Mouse (Mus musculus) adrenal gland, adult 18-20 months (tissue): Measurements from ENCODE around the gene Ubash3b. TPM values are rescaled to one million over a fixed set of nuclear protein-coding genes. Genes with fewer than 3 reads are reported as not detected.

Experiments
- DNase-seq, 2 experiments: peaks; one replicate each; pipeline ENCODE4 v3.0.0; 2021 to 2022; ENCODE audit warnings: low spot score in 2 of 2
- total RNA-seq, 2 experiments: library from RNA; stranded (reverse); gene quantifications; 1 replicate in 1 of 2; 2 replicates in 1 of 2; pipeline ENCODE4 v1.2.3; 2021

Gene Ubash3b
- total RNA-seq, 2 experiments from 2014 or later, result 2.0 to 2.7 TPM

DNA sequence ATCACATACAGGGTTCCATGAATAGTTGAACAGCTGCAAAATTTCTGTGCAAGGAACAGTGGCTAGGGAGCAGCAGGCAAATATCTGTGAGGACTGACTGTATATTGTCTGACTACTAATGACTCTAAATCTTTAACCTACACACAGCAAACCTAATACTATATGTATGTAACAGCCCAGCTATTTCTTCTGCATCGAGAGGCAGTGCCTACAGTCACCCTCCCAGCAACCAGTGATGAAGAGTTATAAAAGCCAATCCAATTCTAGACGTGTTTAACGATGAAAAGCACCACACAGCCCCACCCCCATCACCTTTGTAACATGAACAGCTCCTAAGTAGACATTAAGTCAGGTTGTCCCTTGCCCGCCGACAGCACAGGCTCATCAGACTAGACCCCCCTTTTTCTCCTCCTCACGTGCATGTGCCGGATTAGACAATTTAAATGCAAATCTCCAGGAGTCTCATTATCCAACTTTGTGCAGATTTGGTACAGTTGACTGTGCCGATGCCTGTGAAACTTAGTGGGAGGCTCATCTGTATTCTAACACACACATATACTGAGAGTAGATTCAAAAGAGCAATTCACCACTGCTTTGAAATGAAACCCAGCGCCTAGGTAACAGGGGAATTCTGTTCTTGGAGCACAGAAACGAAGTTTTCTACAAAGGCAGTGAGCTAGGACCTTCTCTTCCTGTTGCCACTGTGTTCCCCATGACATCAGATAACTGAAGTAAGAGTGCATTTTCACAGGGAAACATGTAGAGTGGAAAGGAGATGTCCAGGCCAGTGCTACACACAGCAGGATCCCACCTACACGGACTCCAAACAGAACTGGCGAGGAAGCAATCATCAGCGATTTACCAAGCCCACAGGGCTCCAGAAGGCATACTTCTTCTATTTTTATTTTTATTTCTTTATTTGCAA is 149.7 kb downstream of the Ubash3b start:
- no peak for DNase-seq

DNA sequence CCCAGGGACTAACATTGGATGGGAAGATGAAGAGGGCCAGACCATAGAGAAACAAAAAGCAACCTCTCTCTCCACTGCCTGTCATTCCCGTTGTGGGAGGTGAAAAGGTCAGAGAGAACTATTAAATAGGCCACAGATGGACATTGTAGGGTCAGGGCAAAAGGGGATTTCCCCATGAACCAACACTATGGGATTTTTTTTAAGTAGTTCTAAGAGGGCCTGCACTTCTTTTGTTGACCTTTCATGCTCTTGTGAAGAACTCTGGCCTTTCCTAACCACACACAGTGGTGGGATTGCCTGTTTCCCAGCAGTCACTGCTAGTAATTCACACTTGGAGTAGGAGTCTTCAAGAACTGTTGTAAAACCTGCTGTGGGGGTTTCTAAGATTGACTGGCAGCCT is 153.7 kb downstream of the Ubash3b start:
- no peak for DNase-seq

DNA sequence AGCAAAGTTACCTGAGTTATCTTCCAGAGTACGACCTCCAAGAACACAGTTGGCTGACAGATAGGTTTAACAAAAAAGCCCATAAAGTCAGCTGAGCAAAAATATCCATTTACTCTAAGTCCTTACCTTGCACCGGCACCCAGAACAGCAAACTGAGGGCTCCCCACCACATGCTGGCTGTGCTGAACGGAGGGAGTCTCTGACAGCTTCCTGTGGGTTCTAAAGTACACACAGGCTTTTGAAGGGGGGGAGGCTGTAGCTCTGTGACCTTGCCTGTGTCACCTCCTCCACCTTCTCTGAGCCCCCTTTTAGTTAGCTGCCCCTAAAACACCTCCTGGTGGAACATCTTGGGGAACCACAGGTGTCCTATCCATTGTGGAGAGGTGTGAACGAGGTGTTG is 157.1 kb downstream of the Ubash3b start, which contains the start of gene Crtam:
TSS of gene Crtam (minus strand) at position 214 of the 400 bp plus-strand sequence.
- DNase-seq, result no peak

GRCm38 (mm10) chr9:40997116-40997779 is 164.2 kb downstream of the Ubash3b start:
- DNase-seq, result no peak

- no peak for DNase-seq
Measured at GRCm38 (mm10) chr9:40994075-40994474, 167.4 kb downstream of the Ubash3b start.

- DNase-seq, result no peak
Measured at GRCm38 (mm10) chr9:40991511-40991910, 170.0 kb downstream of the Ubash3b start.

- peak; percentile 30 to 44 for DNase-seq
Measured at GRCm38 (mm10) chr9:40989940-40990588, 171.4 kb downstream of the Ubash3b start.

- no peak for DNase-seq
Measured at GRCm38 (mm10) chr9:40984313-40984712, 177.2 kb downstream of the Ubash3b start.

DNA sequence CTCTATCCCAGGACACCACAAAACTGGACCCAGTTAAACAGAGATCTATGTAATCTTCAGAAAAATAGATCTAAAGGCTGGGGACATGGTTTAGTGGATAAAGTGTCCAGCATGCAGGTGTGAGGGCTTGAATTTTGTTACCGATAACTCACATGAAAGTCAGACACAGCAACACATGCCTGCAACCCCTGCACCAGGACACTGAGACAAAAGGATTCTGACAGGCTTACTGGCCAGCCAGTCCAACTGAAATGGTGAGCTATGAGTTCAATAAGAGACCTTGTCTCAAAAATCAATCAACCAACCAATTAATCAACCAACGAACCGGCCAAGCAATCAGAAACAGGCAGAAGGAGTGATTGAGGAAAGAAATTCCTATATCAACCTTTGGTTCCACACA is 177.7 kb downstream of the Ubash3b start:
- no peak for DNase-seq

DNA sequence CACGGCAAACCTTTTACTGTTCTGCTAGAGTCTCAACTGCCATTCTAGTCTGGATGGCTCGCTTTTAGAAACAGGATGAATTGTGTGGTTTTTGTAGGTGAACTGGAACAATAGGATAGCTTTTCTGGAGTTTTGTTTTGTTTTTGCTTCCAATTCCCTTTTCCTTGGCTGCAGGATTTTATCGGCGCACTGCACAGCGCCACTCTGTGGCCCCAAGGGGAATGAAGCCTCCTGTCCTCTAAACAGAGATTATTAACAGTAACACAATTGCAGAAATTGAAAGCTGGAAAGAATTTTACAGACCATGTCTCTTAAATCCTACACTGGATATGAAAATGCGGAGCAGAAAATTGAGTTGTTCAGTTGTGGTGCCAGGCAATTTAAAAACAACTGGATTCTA is 179.0 kb downstream of the Ubash3b start:
- DNase-seq, result no peak

GRCm38 (mm10) chr9:40974042-40974801 is 187.3 kb downstream of the Ubash3b start:
- DNase-seq, result no peak

GRCm38 (mm10) chr9:40964418-40964714 is 197.1 kb downstream of the Ubash3b start:
- no peak for DNase-seq

DNA sequence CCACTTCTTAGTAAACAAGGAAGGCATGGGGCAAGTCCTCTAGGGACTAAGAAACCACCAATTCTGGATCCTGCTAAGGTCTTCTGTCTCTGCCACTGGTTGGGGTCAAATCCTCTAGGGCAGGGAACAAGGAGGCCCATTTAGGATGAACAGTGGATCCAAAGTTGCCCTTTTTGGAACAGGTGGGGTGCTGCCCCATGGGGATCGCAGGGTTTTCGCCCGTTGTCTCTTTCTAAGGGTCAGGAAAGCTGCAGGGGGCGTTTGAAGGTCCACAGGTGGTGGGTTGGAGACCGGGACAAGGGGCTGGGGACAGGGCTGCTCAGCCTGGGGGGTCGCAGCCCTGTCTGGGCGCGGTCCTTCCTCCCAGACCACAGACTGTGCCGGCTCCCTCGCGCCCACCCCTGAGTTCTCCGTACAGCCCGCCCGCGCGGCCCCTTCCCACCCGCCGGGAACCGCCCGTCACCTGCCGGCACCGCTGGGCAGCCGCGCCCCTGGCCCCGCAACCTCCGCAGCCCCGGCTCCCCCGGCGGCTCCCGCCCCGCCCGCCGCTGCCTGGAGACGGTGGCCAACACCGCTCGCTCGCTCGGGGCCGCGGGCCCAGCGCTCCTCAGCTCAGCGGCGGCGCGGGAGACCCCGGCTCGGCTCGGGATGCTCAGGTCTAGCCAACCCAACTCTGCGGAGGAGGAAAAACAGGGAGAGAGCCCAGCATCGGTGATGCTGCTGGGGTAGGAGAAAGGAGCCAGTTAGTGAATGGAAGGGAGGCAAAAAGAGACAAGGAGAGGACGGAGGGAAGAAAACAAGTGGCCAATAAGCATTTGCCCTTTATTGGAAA is 197.7 kb downstream of the Ubash3b start, which contains the start of gene Jhy:
TSS of gene Jhy (minus strand) at position 533 of the 832 bp plus-strand sequence.
- DNase-seq, result no peak

DNA sequence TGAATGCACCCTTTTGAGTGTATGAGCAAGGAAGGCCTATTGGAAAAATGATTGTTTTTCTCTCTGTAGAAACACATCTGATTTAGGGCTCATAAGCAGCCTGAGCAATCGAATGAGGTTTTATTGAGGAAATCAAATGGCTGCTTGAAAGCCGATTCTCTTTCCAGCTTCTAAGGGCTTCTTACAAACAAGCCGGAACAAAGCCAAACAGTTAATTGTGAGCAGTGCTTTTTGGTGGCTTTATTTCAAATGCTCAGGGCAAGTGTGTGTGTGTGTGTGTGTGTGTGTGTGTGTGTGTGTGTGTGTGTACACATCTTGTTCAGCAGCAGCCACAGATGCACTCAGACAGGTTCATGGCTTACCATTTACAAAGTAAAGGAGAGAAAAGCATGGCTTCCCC is 200.1 kb downstream of the Ubash3b start:
- no peak for DNase-seq

Other genes with a start within 250 kb of the Ubash3b start
- not detected for gene Jhy, start 197.6 kb downstream of the Ubash3b start, total RNA-seq
- gene Crtam, start 157.1 kb downstream of the Ubash3b start, total RNA-seq, result under 1 TPM in 1 of 2 experiments, not detected in 1; 0.17 TPM